Mouse (Mus musculus): ENCODE results near the gene Ehmt2. TPM values are rescaled to one million over a fixed set of nuclear protein-coding genes. Genes with fewer than 3 reads are reported as not detected.

Gene Ehmt2
- polyA plus RNA-seq, 1 experiment = 242 TPM

DNA sequence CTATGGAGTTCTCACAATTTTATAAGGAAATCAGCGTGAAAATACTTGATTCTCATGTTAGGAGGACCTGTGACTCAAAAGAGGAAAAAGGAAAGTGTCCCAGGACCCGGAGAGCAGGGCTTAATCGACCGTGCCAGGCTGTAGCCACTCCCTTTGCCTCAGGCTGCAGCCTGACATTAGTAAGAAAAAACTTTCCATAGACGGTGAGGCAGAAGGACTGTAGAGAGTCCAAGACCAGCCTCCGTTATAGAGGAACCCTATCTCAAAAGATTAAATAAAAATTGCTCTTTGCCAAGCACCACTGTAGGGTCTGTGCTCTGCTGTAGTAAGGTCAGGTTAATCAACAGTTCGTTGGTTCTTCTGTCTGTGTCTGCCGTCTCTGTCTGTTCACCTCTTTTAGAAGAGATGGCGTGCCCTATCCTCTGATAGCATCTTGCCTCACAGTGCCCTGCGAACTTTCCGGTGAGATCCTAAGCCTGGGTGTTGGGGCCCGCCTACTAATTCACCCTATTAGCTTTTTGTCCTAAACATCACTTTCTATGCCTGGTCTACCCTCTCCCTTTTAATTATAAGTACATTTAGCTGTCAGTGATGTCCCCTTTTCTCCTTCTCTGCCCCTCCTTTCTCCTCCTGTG is 61.7 kb downstream of the Ehmt2 start:
- H3K27ac ChIP-seq (ENCODE audit: insufficient read depth, low read depth, low read length) = peak overlapping the region; percentile 96
- H3K4me1 ChIP-seq (ENCODE audit: control insufficient read depth, insufficient read depth, insufficient read length, low read length) = 0 out of 2 replicates have a peak, but pooled peaks cover 2% of the 10 kb centered on the region
- no peak for TF ChIP-seq CTCF (IDR thresholded peaks at IDR 0.05; ENCODE audit: extremely low read depth, insufficient read length, insufficient replicate concordance, low read depth, low read length)
- no peak for TF ChIP-seq POLR2A (IDR thresholded peaks at IDR 0.05; ENCODE audit: low read depth, low read length)

DNA sequence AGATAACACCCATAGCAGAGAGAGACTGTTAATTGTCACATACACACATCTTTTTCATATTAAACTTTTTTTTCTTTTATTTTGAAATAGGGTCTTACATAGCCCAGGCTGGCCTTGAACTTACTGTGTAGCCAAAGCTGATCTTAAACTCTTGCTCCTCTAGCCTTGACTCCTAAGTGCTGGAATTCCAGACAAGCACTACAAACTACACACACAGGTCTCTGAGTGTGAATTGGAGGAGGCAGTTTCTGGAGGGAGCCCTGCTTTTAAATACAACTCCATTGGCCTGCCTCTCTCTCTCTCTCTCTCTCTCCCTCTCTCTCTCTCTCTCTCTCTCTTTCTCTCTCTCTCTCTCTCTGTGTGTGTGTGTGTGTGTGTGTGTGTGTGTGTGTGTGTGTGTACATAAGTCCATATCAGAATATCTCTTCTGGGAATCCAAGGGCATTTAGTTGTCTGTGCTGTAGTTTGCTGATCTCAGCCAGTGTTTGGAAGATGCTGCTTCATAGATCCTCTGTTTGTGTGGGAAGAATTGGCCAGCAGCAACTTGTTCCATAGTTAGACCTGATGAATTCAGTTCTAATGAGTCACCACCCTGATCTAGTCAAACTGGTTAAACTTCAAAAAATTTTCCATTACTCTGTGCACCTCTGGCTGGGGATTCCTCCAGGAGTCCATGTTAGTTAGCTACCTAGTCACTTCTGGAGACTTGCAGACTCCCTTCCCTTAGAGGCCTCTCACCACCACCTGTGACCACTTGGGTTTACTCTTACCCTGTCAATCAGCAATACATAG is 62.6 kb downstream of the Ehmt2 start:
- H3K27ac ChIP-seq (ENCODE audit: insufficient read depth, low read depth, low read length) = peak overlapping the region; percentile 80

More for the DNA sequence above, 61.7 kb downstream of the Ehmt2 start:
- 7% methylated on average over 12 of the region's 12 CpGs for WGBS
- peak overlapping the region; percentile 77 for H3K4me3 ChIP-seq (ENCODE audit: low read depth, low read length)
- H3K36me3 ChIP-seq (ENCODE audit: control insufficient read depth, insufficient read depth, low read length) = no peaks in the 10 kb centered on the region
- no peaks in the 10 kb centered on the region for H3K27me3 ChIP-seq (ENCODE audit: control insufficient read depth, insufficient read depth, low read length)

DNA sequence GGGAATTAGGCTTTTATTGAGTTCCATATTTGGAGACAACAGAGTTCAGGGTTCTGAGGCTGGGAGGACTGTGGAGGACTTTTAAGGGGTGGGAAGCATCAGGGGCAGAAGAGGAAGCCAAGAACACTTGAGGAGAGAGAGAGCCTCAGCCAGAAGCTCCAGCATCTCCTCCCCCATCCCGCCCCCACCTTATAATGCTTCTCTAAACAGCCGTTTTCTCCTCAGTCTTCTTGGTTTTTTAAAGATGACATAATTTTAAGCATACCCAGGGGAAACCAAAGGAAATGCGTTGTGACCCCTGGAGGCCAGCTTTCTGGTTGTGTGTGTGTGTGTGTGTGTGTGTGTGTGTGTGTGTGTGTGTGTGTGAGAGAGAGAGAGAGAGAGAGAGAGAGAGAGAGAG is 63.9 kb downstream of the Ehmt2 start:
- TF ChIP-seq POLR2A (IDR thresholded peaks at IDR 0.05; ENCODE audit: low read depth, low read length) = no peak
- no peak for TF ChIP-seq CTCF (IDR thresholded peaks at IDR 0.05; ENCODE audit: extremely low read depth, insufficient read length, insufficient replicate concordance, low read depth, low read length)
- Histone ChIP-seq H3K4me1 (ENCODE audit: control insufficient read depth, insufficient read depth, insufficient read length, low read length) (no peaks in the 10 kb centered on the region), H3K4me3 (ENCODE audit: low read depth, low read length) (no peak overlapping the region), H3K36me3 (ENCODE audit: control insufficient read depth, insufficient read depth, low read length) (no peaks in the 10 kb centered on the region), H3K27ac (ENCODE audit: insufficient read depth, low read depth, low read length) (peak overlapping the region; percentile 32; the same call in 1 of the 2 replicates), H3K27me3 (ENCODE audit: control insufficient read depth, insufficient read depth, low read length) (no peaks in the 10 kb centered on the region)
- WGBS = 47% methylated on average over 3 of the region's 3 CpGs

More for the DNA sequence above, 62.6 kb downstream of the Ehmt2 start:
- Histone ChIP-seq H3K36me3 (ENCODE audit: control insufficient read depth, insufficient read depth, low read length) (no peaks in the 10 kb centered on the region), H3K4me3 (ENCODE audit: low read depth, low read length) (no peak overlapping the region), H3K4me1 (ENCODE audit: control insufficient read depth, insufficient read depth, insufficient read length, low read length) (0 out of 2 replicates have a peak, but pooled peaks cover 2% of the 10 kb centered on the region), H3K27me3 (ENCODE audit: control insufficient read depth, insufficient read depth, low read length) (no peaks in the 10 kb centered on the region)
- TF ChIP-seq CTCF (IDR thresholded peaks at IDR 0.05; ENCODE audit: extremely low read depth, insufficient read length, insufficient replicate concordance, low read depth, low read length) = no peak
- no peak for TF ChIP-seq POLR2A (IDR thresholded peaks at IDR 0.05; ENCODE audit: low read depth, low read length)

DNA sequence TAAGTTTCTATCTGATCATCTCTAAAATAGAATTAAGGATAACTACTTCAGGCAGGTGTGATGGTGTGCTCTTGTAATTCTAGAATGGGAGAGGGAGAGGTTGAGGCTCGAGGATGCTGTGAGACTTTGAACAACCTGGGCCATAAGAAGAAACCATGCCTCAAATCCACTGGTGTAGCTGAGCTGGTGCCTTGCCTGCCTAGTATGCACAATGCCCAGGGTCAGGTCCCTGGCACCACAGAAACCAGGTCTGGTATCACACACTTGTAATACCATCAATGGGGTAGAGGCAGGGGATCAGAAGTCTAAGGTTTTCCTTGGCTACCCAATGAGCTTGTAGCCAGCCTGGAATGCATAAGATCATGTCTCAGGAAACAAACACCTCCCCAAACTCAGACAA is 64.6 kb downstream of the Ehmt2 start:
- TF ChIP-seq POLR2A (IDR thresholded peaks at IDR 0.05; ENCODE audit: low read depth, low read length) (no peak), CTCF (IDR thresholded peaks at IDR 0.05; ENCODE audit: extremely low read depth, insufficient read length, insufficient replicate concordance, low read depth, low read length) (no peak)
- H3K27ac ChIP-seq (ENCODE audit: insufficient read depth, low read depth, low read length) = no peak overlapping the region; the same call in 1 of the 2 replicates
- no peaks in the 10 kb centered on the region for H3K27me3 ChIP-seq (ENCODE audit: control insufficient read depth, insufficient read depth, low read length)
- 65% methylated on average over 1 of the region's 1 CpGs for WGBS
- H3K36me3 ChIP-seq (ENCODE audit: control insufficient read depth, insufficient read depth, low read length) = no peaks in the 10 kb centered on the region
- H3K4me3 ChIP-seq (ENCODE audit: low read depth, low read length) = no peak overlapping the region
- H3K4me1 ChIP-seq (ENCODE audit: control insufficient read depth, insufficient read depth, insufficient read length, low read length) = no peaks in the 10 kb centered on the region

Other genes with a start within 250 kb of the Ehmt2 start
- gene Tnxb, start 227.9 kb upstream of the Ehmt2 start, polyA plus RNA-seq (2012; rRNA removed) = 12.1 and 12.5 TPM in 2 replicates
- gene C4b, start 154.6 kb upstream of the Ehmt2 start, polyA plus RNA-seq (2012; rRNA removed) = 16.8 and 17.2 TPM in 2 replicates
- gene Cyp21a1, start 93.9 kb upstream of the Ehmt2 start, polyA plus RNA-seq (2012; rRNA removed) = 0.18 and 0.67 TPM in 2 replicates
- 28.6 and 56.3 TPM in 2 replicates for gene Stk19, start 61.5 kb upstream of the Ehmt2 start, polyA plus RNA-seq (2012; rRNA removed)
- gene Dxo, start 61.5 kb upstream of the Ehmt2 start, polyA plus RNA-seq (2012; rRNA removed) = 31.5 and 51.8 TPM in 2 replicates
- 48.1 and 79.3 TPM in 2 replicates for gene Skiv2l, start 48.3 kb upstream of the Ehmt2 start, polyA plus RNA-seq (2012; rRNA removed)
- gene Nelfe, start 48.1 kb upstream of the Ehmt2 start, polyA plus RNA-seq (2012; rRNA removed) = 7.8 and 18.3 TPM in 2 replicates
- 22.4 and 71.5 TPM in 2 replicates for gene Cfb, start 36.0 kb upstream of the Ehmt2 start, polyA plus RNA-seq (2012; rRNA removed)
- 2.9 and 6.8 TPM in 2 replicates for gene Zbtb12, start 19.0 kb upstream of the Ehmt2 start, polyA plus RNA-seq (2012; rRNA removed)
- gene Gm20547, start 16.4 kb upstream of the Ehmt2 start, polyA plus RNA-seq (2012; rRNA removed) = not detected in 2 replicates
- 4.3 and 10.6 TPM in 2 replicates for gene C2, start 204 bp upstream of the Ehmt2 start, polyA plus RNA-seq (2012; rRNA removed)
- 64.8 and 101 TPM in 2 replicates for gene Slc44a4, start 16.0 kb downstream of the Ehmt2 start, polyA plus RNA-seq (2012; rRNA removed)
- 21.2 and 68.8 TPM in 2 replicates for gene Neu1, start 32.8 kb downstream of the Ehmt2 start, polyA plus RNA-seq (2012; rRNA removed)
- gene Hspa1b, start 60.8 kb downstream of the Ehmt2 start, polyA plus RNA-seq (2012; rRNA removed) = 17.1 and 19.8 TPM in 2 replicates
- not detected in 2 replicates for gene Gm20481, start 71.4 kb downstream of the Ehmt2 start, polyA plus RNA-seq (2012; rRNA removed)
- 8.9 and 9.3 TPM in 2 replicates for gene Hspa1a, start 73.7 kb downstream of the Ehmt2 start, polyA plus RNA-seq (2012; rRNA removed)
- gene Hspa1l, start 74.2 kb downstream of the Ehmt2 start, polyA plus RNA-seq (2012; rRNA removed) = 0.06 and 0.14 TPM in 2 replicates
- gene Lsm2, start 83.4 kb downstream of the Ehmt2 start, polyA plus RNA-seq (2012; rRNA removed) = 51.7 and 82.1 TPM in 2 replicates
- gene Vars, start 102.5 kb downstream of the Ehmt2 start, polyA plus RNA-seq (2012; rRNA removed) = 123 and 182 TPM in 2 replicates
- gene Vwa7, start 118.1 kb downstream of the Ehmt2 start, polyA plus RNA-seq (2012; rRNA removed) = 0.82 and 1.2 TPM in 2 replicates
- gene Sapcd1, start 129.5 kb downstream of the Ehmt2 start, polyA plus RNA-seq (2012; rRNA removed) = 0.87 and 1.0 TPM in 2 replicates
- gene Msh5, start 148.3 kb downstream of the Ehmt2 start, polyA plus RNA-seq (2012; rRNA removed) = 2.2 and 2.3 TPM in 2 replicates
- 134 and 219 TPM in 2 replicates for gene Clic1, start 151.5 kb downstream of the Ehmt2 start, polyA plus RNA-seq (2012; rRNA removed)
- 8.5 and 14.5 TPM in 2 replicates for gene Ddah2, start 160.6 kb downstream of the Ehmt2 start, polyA plus RNA-seq (2012; rRNA removed)
- 9.3 and 9.9 TPM in 2 replicates for gene Ly6g6c, start 166.9 kb downstream of the Ehmt2 start, polyA plus RNA-seq (2012; rRNA removed)
- gene Mpig6b, start 167.7 kb downstream of the Ehmt2 start, polyA plus RNA-seq (2012; rRNA removed) = 0.28 and 0.39 TPM in 2 replicates
- gene Ly6g6e, start 178.4 kb downstream of the Ehmt2 start, polyA plus RNA-seq (2012; rRNA removed) = 1.3 and 19.4 TPM in 2 replicates
- 7.2 and 10.7 TPM in 2 replicates for gene Ly6g6d, start 179.6 kb downstream of the Ehmt2 start, polyA plus RNA-seq (2012; rRNA removed)
- 1.2 and 3.8 TPM in 2 replicates for gene Ly6g6f, start 187.1 kb downstream of the Ehmt2 start, polyA plus RNA-seq (2012; rRNA removed)
- gene Abhd16a, start 190.8 kb downstream of the Ehmt2 start, polyA plus RNA-seq (2012; rRNA removed) = 114 and 183 TPM in 2 replicates
- gene Ly6g5c, start 209.8 kb downstream of the Ehmt2 start, polyA plus RNA-seq (2012; rRNA removed) = not detected in 2 replicates
- gene Ly6g5b, start 217.0 kb downstream of the Ehmt2 start, polyA plus RNA-seq (2012; rRNA removed) = 0.76 and 1.4 TPM in 2 replicates
- gene Gpank1, start 223.0 kb downstream of the Ehmt2 start, polyA plus RNA-seq (2012; rRNA removed) = 10.5 and 25.3 TPM in 2 replicates
- 226 and 448 TPM in 2 replicates for gene Csnk2b, start 223.6 kb downstream of the Ehmt2 start, polyA plus RNA-seq (2012; rRNA removed)
- gene D17H6S53E, start 227.9 kb downstream of the Ehmt2 start, polyA plus RNA-seq (2012; rRNA removed) = 6.9 and 16.2 TPM in 2 replicates
- 0.15 and 0.25 TPM in 2 replicates for gene Apom, start 233.6 kb downstream of the Ehmt2 start, polyA plus RNA-seq (2012; rRNA removed)
- gene Bag6, start 236.7 kb downstream of the Ehmt2 start, polyA plus RNA-seq (2012; rRNA removed) = 93.6 and 184 TPM in 2 replicates